Mouse (Mus musculus) intestine, embryonic 15.5 days (tissue): ENCODE measurements around the gene Tfrc. TPM values are rescaled to one million over a fixed set of nuclear protein-coding genes. Genes with fewer than 3 reads are reported as not detected.

Source experiments
- ATAC-seq: fragments of 200-750 bp; cut with Nextera tagmentation; 2 replicates; pipeline ENCODE4 v1.8.0; 2017; ENCODE audit warnings: moderate TSS enrichment, moderate library complexity
- H3K27ac ChIP-seq: fragments of 300-500 bp; sonication (generic); 2 replicates; pipeline ENCODE4 v1.5.1; 2015; ENCODE audit warnings: mild to moderate bottlenecking, inconsistent platforms
- H3K27me3 ChIP-seq: fragments of 300-500 bp; sonication (generic); replicated peaks from 2 replicates; pipeline ENCODE4 v1.6.1; 2015; ENCODE audit warnings: inconsistent platforms
- H3K36me3 ChIP-seq: fragments of 300-500 bp; sonication (generic); 2 replicates; pipeline ENCODE4 v1.6.1; 2015; ENCODE audit warnings: inconsistent platforms
- H3K4me1 ChIP-seq: fragments of 300-500 bp; sonication (generic); replicated peaks from 2 replicates; pipeline ENCODE4 v1.6.1; 2015; ENCODE audit warnings: inconsistent platforms
- H3K4me2 ChIP-seq: fragments of 300-500 bp; sonication (generic); replicated peaks from 2 replicates; pipeline ENCODE4 v1.6.1; 2015; ENCODE audit warnings: mild to moderate bottlenecking, inconsistent platforms
- H3K4me3 ChIP-seq: fragments of 300-500 bp; sonication (generic); replicated peaks from 2 replicates; pipeline ENCODE4 v1.5.1; 2015; ENCODE audit warnings: inconsistent platforms
- H3K9ac ChIP-seq: fragments of 300-500 bp; sonication (generic); 2 replicates; pipeline ENCODE4 v1.6.1; 2015; ENCODE audit warnings: inconsistent platforms
- H3K9me3 ChIP-seq: fragments of 300-500 bp; sonication (generic); 2 replicates; pipeline ENCODE4 v1.6.1; 2016; ENCODE audit warnings: inconsistent platforms
- WGBS: fragments of 180-500 bp; shearing (Covaris S2); methylation state at CpG from one replicate; pipeline ENCODE4 v1.1.7; 2015; 5-methylcytosine and 5-hydroxymethylcytosine counted together
- polyA plus RNA-seq: library from polyadenylated mRNA; unstranded; fragments of >200 nt; fragmentation: Nextera tagmentation; extraction: Ambion mirVana; gene quantifications from 2 replicates; pipeline ENCODE4 v1.2.1, GENCODE M21; 2015

Tfrc gene
- polyA plus RNA-seq, 1 experiment from 2014 or later: 103 TPM

- H3K27me3 ChIP-seq: no peaks in the 10 kb centered on the region
- H3K9ac ChIP-seq: no peak overlapping the region
- no peaks in the 10 kb centered on the region for H3K9me3 ChIP-seq
- no peaks in the 10 kb centered on the region for H3K4me1 ChIP-seq
- no peaks in the 10 kb centered on the region for H3K36me3 ChIP-seq
- H3K4me2 ChIP-seq: no peak overlapping the region
- WGBS: 80% methylated on average over 10 of the region's 10 CpGs
- H3K27ac ChIP-seq: no peak overlapping the region
- no peak overlapping the region for H3K4me3 ChIP-seq
- no peak for ATAC-seq
Observed at GRCm38 (mm10) chr16:32595142-32595855, 13.4 kb upstream of the Tfrc start.

- Histone ChIP-seq H3K27me3 (no peaks in the 10 kb centered on the region), H3K4me2 (no peak overlapping the region), H3K27ac (no peak overlapping the region), H3K4me1 (no peaks in the 10 kb centered on the region), H3K9ac (no peak overlapping the region), H3K4me3 (no peak overlapping the region), H3K36me3 (no peaks in the 10 kb centered on the region), H3K9me3 (no peaks in the 10 kb centered on the region)
- 41% methylated on average over 4 of the region's 4 CpGs for WGBS
- ATAC-seq: no peak
Observed at GRCm38 (mm10) chr16:32597909-32598381, 10.8 kb upstream of the Tfrc start.

DNA sequence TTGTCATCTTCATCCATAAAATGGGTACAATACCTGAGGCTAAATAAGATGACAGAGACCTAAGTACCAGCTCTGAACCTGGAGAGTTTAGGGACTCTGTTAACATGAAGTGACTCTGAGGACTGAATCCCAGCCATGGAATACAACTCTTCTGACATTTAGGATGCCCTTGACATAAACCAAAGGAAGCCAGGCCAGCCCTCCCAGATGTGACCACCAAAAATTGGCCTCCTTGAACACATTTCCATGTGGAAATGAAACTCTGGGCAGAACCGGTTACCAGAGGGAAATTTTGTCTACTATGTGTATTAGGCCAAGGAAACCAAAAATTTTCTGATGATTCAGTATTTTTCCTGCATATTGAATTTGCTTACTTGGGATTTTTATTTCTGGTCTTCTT lies 9.6 kb upstream of the Tfrc start:
- H3K27ac ChIP-seq: no peak overlapping the region
- no peak for ATAC-seq
- no peak overlapping the region for H3K9ac ChIP-seq
- 89% methylated on average over 1 of the region's 1 CpGs for WGBS
- H3K4me2 ChIP-seq: no peak overlapping the region
- no peaks in the 10 kb centered on the region for H3K36me3 ChIP-seq
- H3K9me3 ChIP-seq: no peaks in the 10 kb centered on the region
- H3K4me1 ChIP-seq: no peaks in the 10 kb centered on the region
- H3K27me3 ChIP-seq: no peaks in the 10 kb centered on the region
- no peak overlapping the region for H3K4me3 ChIP-seq

DNA sequence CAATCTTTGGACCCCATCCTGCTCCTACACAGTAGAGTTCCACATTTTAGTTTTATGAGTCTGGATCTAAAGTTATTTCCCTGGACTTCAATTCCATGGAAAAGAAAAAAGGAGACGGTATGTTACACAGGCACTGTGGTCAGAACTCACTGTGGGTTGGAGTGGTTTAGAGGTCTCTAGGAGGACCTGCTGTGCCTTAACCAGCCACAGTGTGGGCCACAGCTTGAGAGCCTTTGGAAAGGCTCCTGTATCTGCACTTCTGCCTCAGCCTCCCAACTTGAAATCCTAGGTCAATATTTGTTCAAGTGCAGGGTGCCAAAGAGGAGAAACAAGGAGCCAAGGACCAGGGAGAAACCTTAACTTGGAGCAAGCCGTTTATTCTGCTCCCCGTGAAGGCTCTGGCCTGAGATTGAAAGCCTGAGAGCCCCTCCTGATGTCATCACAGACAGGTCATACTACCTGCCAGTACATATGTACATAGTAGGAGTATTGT lies 6.5 kb upstream of the Tfrc start:
- Histone ChIP-seq H3K27me3 (no peaks in the 10 kb centered on the region), H3K9me3 (no peaks in the 10 kb centered on the region), H3K4me2 (no peak overlapping the region), H3K9ac (no peak overlapping the region), H3K27ac (no peak overlapping the region), H3K4me1 (no peaks in the 10 kb centered on the region), H3K36me3 (no peaks in the 10 kb centered on the region), H3K4me3 (no peak overlapping the region)
- ATAC-seq: no peak
- 70% methylated on average over 3 of the region's 3 CpGs for WGBS

DNA sequence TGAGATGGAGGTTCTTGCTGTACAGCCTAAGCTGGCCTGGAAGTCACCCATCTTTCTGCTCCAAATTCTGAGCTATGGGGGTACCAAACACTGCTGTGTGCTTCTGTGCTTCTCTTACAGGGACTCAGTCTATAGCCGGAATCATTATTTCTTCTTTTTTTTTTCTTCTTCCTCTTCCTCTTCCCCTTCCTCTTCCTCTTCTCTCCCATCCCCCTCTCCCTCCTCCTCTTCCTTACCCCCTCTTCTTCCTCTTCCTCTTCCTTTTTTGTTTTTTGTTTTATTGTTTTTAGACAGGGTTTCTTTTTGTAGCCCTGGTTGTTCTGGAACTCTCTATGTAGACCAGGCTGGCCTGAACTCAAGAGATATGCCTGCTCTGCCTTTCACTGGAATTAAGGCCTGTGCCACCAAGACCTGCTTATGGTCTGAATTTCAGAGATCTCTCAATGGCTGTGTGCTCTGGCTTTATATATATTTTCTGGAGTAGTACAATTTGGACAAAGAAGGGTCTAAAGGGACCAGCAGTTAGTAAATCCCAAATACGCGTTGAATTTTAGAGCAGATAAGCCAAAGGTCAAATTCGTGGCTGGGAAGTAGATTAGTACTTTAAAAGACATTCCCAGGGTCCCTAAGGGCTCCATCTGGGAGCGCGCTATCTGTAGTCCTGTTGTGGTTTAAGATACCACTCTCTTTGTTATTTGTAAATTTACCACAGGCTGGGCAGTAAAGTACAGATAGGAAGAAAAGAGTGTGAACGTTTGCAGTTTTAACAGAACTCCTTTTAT lies 967 bp upstream of the Tfrc start:
- no peak for ATAC-seq
- H3K4me3 ChIP-seq: peak overlapping the region; percentile 77; the same call in 1 of the 2 replicates
- H3K36me3 ChIP-seq: no peaks in the 10 kb centered on the region
- no peaks in the 10 kb centered on the region for H3K27me3 ChIP-seq
- no peak overlapping the region; the same call in 1 of the 2 replicates for H3K9ac ChIP-seq
- no peaks in the 10 kb centered on the region for H3K4me1 ChIP-seq
- 43% methylated on average over 7 of the region's 7 CpGs for WGBS
- H3K4me2 ChIP-seq: peak overlapping the region; percentile 78
- peak overlapping the region; percentile 95 for H3K27ac ChIP-seq
- no peaks in the 10 kb centered on the region for H3K9me3 ChIP-seq

DNA sequence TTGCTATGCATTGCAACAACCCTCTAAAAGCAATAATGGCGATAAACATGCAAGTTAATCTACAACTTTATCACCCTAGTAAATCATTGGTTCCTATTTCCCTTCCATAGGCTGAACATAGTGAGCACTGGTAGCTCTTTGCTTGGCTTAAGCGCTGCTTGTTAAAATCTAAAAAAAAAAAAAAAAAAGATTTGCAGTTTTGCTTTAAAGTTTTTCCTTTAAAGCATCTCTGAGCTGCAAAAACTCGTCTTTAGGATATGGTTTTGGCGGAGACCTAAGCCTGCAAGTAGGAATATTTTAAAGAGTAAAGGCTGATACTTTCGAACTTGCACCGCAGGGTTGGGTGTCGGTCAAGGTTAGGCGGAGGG lies 392 bp upstream of the Tfrc start:
- H3K36me3 ChIP-seq: no peaks in the 10 kb centered on the region
- H3K4me1 ChIP-seq: no peaks in the 10 kb centered on the region
- peak overlapping the region; percentile 78 for H3K4me2 ChIP-seq
- ATAC-seq: peak; percentile 75
- H3K4me3 ChIP-seq: peak overlapping the region; percentile 77
- H3K27ac ChIP-seq: peak overlapping the region; percentile 95
- no peaks in the 10 kb centered on the region for H3K27me3 ChIP-seq
- H3K9me3 ChIP-seq: no peaks in the 10 kb centered on the region
- 5% methylated on average over 8 of the region's 8 CpGs for WGBS
- H3K9ac ChIP-seq: peak overlapping the region; percentile 84

DNA sequence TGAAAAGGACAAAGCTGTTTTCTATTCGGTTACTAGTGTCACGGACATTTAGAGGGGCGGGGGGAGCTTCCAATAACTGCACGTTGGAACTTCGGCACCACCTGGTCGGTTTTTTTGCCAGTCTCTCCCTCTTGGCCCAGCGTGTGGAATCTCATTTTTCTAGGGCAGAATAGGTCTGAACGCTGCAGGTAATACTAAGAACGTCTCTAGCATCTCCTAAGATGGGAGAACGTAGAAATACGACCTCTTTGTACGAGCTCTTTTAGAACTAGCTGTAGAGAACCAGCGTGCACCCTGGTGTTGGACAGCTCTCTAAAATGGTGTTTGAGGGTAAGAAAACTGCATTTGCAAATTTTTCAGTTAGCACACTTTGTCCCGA lies 670 bp downstream of the Tfrc start:
- peak overlapping the region; percentile 77 for H3K4me3 ChIP-seq
- peak overlapping the region; percentile 95 for H3K27ac ChIP-seq
- no peaks in the 10 kb centered on the region for H3K36me3 ChIP-seq
- no peaks in the 10 kb centered on the region for H3K27me3 ChIP-seq
- no peaks in the 10 kb centered on the region for H3K9me3 ChIP-seq
- H3K4me2 ChIP-seq: peak overlapping the region; percentile 78
- under 1% methylated on average over 14 of the region's 14 CpGs for WGBS
- H3K4me1 ChIP-seq: no peaks in the 10 kb centered on the region
- no peak for ATAC-seq
- peak overlapping the region; percentile 84 for H3K9ac ChIP-seq

- H3K4me1 ChIP-seq: no peaks in the 10 kb centered on the region
- no peak overlapping the region for H3K27ac ChIP-seq
- H3K9ac ChIP-seq: no peak overlapping the region
- 60% methylated on average over 5 of the region's 5 CpGs for whole genome bisulfite sequencing
- peak overlapping the region; percentile 78 for H3K4me2 ChIP-seq
- no peak for ATAC-seq
- no peaks in the 10 kb centered on the region for H3K9me3 ChIP-seq
- peak overlapping the region; percentile 77 for H3K4me3 ChIP-seq
- H3K27me3 ChIP-seq: no peaks in the 10 kb centered on the region
- H3K36me3 ChIP-seq: no peaks in the 10 kb centered on the region
Observed at GRCm38 (mm10) chr16:32610460-32611255, 1.9 kb downstream of the Tfrc start.

DNA sequence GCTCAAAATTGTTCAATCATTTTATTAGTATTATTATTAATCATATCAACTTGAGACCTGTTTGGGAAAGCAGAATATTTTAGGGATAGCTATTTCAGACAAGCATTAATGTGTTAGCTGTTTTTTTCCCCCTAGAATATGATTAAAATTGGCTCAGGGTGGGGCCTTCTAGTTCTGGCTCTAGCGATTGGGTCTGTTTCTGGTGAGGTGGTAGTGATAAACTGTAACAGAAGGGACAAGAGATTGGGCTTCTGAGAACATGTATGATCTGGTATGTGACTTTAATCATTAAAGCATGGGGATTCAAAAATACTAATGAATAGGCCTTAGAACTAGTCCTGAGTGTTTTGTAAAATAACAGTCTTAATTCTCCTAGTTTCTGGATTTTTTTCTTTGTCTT lies 3.3 kb downstream of the Tfrc start:
- no peaks in the 10 kb centered on the region for H3K9me3 ChIP-seq
- no peak overlapping the region for H3K27ac ChIP-seq
- 60% methylated on average over 1 of the region's 1 CpGs for whole genome bisulfite sequencing
- no peaks in the 10 kb centered on the region for H3K4me1 ChIP-seq
- H3K36me3 ChIP-seq: no peaks in the 10 kb centered on the region
- ATAC-seq: no peak
- H3K4me2 ChIP-seq: no peak overlapping the region
- no peak overlapping the region for H3K4me3 ChIP-seq
- no peak overlapping the region for H3K9ac ChIP-seq
- no peaks in the 10 kb centered on the region for H3K27me3 ChIP-seq

DNA sequence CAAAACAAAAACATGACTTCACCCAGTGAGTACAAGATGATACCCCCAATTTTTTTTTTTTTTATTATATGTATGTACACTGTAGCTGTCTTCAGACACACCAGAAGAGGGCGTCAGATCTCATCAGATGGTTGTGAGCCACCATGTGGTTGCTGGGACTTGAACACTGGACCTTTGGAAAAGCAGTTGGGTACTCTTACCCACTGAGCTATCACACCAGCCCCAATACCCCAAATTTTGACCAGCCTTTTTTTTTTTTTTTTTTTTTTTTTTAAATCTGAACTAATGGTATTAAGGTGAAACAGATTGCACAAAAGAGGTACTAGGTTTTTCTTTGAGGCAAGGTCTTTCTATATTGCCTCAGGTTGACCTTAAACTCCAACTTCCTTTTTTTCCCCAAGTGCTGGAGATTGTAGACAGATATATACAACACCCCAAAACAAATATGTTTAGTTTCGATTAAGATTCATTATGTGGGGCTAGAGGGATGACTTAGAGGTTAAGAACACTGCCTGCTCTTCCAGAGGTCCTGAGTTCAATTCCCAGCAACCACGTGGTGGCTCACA lies 4.6 kb downstream of the Tfrc start:
- 75% methylated on average over 3 of the region's 3 CpGs for WGBS
- Histone ChIP-seq H3K4me3 (no peak overlapping the region), H3K27me3 (no peaks in the 10 kb centered on the region), H3K9ac (no peak overlapping the region), H3K9me3 (no peaks in the 10 kb centered on the region), H3K36me3 (no peaks in the 10 kb centered on the region), H3K4me1 (no peaks in the 10 kb centered on the region), H3K27ac (no peak overlapping the region), H3K4me2 (no peak overlapping the region)
- ATAC-seq: no peak

GRCm38 (mm10) chr16:32614047-32614446 lies 5.3 kb downstream of the Tfrc start:
- H3K9ac ChIP-seq: no peak overlapping the region
- H3K9me3 ChIP-seq: no peaks in the 10 kb centered on the region
- H3K4me3 ChIP-seq: no peak overlapping the region
- no peak overlapping the region for H3K4me2 ChIP-seq
- no peak for ATAC-seq
- no peaks in the 10 kb centered on the region for H3K27me3 ChIP-seq
- no peaks in the 10 kb centered on the region for H3K4me1 ChIP-seq
- 57% methylated on average over 4 of the region's 4 CpGs for WGBS
- H3K36me3 ChIP-seq: no peaks in the 10 kb centered on the region
- H3K27ac ChIP-seq: no peak overlapping the region

GRCm38 (mm10) chr16:32618946-32619345 lies 10.2 kb downstream of the Tfrc start:
- no peaks in the 10 kb centered on the region for H3K4me1 ChIP-seq
- no peak overlapping the region for H3K9ac ChIP-seq
- no peak overlapping the region for H3K4me2 ChIP-seq
- peaks cover 9% of the 10 kb centered on the region; the same call in 1 of the 2 replicates for H3K36me3 ChIP-seq
- WGBS: 91% methylated on average over 1 of the region's 1 CpGs
- no peak for ATAC-seq
- no peaks in the 10 kb centered on the region for H3K9me3 ChIP-seq
- no peak overlapping the region for H3K4me3 ChIP-seq
- H3K27me3 ChIP-seq: no peaks in the 10 kb centered on the region
- H3K27ac ChIP-seq: no peak overlapping the region
